Comparison of ENCODE assay signal across 8 mouse cellular contexts in genomic region chr4:132636554-132636953, GRCm38 (mm10). TPM values are rescaled to one million over a fixed set of nuclear protein-coding genes. Genes with fewer than 3 reads are reported as not detected.
DNase-seq lines count a peak whose midpoint lies in the region; ATAC-seq and TF ChIP-seq lines count a peak whose summit lies in the region.

No protein-coding gene starts in this region.

- no peak overlapping the region for H3K4me3 ChIP-seq in heart, postnatal 0 days (ENCODE audit: low read depth, low read length)
- no peak overlapping the region for H3K4me3 ChIP-seq in spleen, adult 2 months (ENCODE audit: extremely low read depth, insufficient read depth, insufficient read length)

- no peak overlapping the region for H3K9ac ChIP-seq in heart, postnatal 0 days (replicated peaks; ENCODE audit: low read depth, low read length)

- no peak for TF ChIP-seq POLR2A in spleen, adult 2 months (IDR thresholded peaks at IDR 0.05; ENCODE audit: low read depth, low read length)
- TF ChIP-seq POLR2A in brain, embryonic 14.5 days (IDR thresholded peaks at IDR 0.05; ENCODE audit: borderline replicate concordance, extremely low read depth, insufficient read depth, insufficient read length, poor library complexity, severe bottlenecking), result no peak

- TF ChIP-seq EP300 in heart, postnatal 0 days (IDR thresholded peaks at IDR 0.05; ENCODE audit: low read depth), result no peak

- 57% methylated on average over 4 of the region's 4 CpGs for WGBS in heart, postnatal 0 days
- 43% methylated on average over 4 of the region's 4 CpGs for WGBS in spleen, adult 2 months

- no peaks in the 10 kb centered on the region for H3K4me1 ChIP-seq in heart, postnatal 0 days (ENCODE audit: control insufficient read depth, insufficient read depth)
- H3K4me1 ChIP-seq in spleen, adult 2 months (ENCODE audit: control insufficient read depth, insufficient read depth, insufficient read length), result no peaks in the 10 kb centered on the region

- H3K9me3 ChIP-seq in heart, postnatal 0 days (replicated peaks; ENCODE audit: control insufficient read depth, low read length), result no peaks in the 10 kb centered on the region

- peak; percentile 31 for DNase-seq in heart, postnatal 0 days (ENCODE audit: low spot score)
- no peak for DNase-seq in heart, postnatal 25 days (ENCODE audit: low spot score)
- DNase-seq in spleen, adult 2 months (ENCODE audit: low read depth in 1 of 2, low spot score in 2 of 2), result peak; percentile 14 to 23
- no peak for DNase-seq in spleen, adult 12 weeks (ENCODE audit: low spot score)
- peak; percentile 50 for DNase-seq in brain, embryonic 14.5 days (ENCODE audit: low read depth)
- no peak for DNase-seq in left cerebral cortex, adult 11 months (ENCODE audit: low spot score)
- DNase-seq in ovary, postnatal 10 days (ENCODE audit: low spot score), result no peak

- H3K4me2 ChIP-seq in heart, postnatal 0 days (ENCODE audit: low read depth, low read length), result no peak overlapping the region

- ATAC-seq in heart, postnatal 0 days (ENCODE audit: insufficient read depth, low read depth), result no peak
- ATAC-seq in megakaryocyte, adult 5-6 weeks (ENCODE audit: poor library complexity, severe bottlenecking), result 0 out of 2 replicates have a peak, but pooled peaks have one; percentile 30

- intact Hi-C loops in heart, postnatal 25 days (cut with DNase I), result no loop called here

- peak; percentile 67 for TF ChIP-seq CTCF in heart, postnatal 0 days (IDR thresholded peaks at IDR 0.05; ENCODE audit: low read depth)
- no peak; the same call in 1 of the 2 replicates for TF ChIP-seq CTCF in spleen, adult 2 months (IDR thresholded peaks at IDR 0.05; ENCODE audit: extremely low read depth, insufficient read depth, insufficient read length, insufficient replicate concordance)
- peak; percentile 59; the same call in 1 of the 2 replicates for TF ChIP-seq CTCF in brain, embryonic 14.5 days (IDR thresholded peaks at IDR 0.05; ENCODE audit: borderline replicate concordance, extremely low read depth, insufficient read depth, insufficient read length)

- H3K27ac ChIP-seq in heart, postnatal 0 days (ENCODE audit: low read depth), result no peak overlapping the region
- H3K27ac ChIP-seq in spleen, adult 2 months (ENCODE audit: insufficient read depth, low read length), result no peak overlapping the region

- no peaks in the 10 kb centered on the region for H3K27me3 ChIP-seq in heart, postnatal 0 days (ENCODE audit: control insufficient read depth, insufficient read depth, low read length)
- H3K27me3 ChIP-seq in spleen, adult 2 months (ENCODE audit: control insufficient read depth, insufficient read depth, low read length), result no peaks in the 10 kb centered on the region

- H3K36me3 ChIP-seq in heart, postnatal 0 days (replicated peaks; ENCODE audit: control insufficient read depth, insufficient read depth, low read length), result no peaks in the 10 kb centered on the region
- no peaks in the 10 kb centered on the region for H3K36me3 ChIP-seq in spleen, adult 2 months (ENCODE audit: control insufficient read depth, insufficient read depth, low read length)

RNA-seq across cellular contexts. Expression of gene Eya3, which starts 2.2 kb away (rescaled TPM):
- total RNA-seq in heart, postnatal 0 days (2014; rRNA removed; ENCODE audit: low replicate concordance), result 22.7 and 54.6 TPM in 2 replicates
- 14.0 and 14.5 TPM in 2 replicates for polyA plus RNA-seq in heart, postnatal 0 days (2015; fragmentation: Nextera tagmentation; extraction: Ambion mirVana)
- total RNA-seq in heart, postnatal 25 days (2021), result 10 to 100 TPM; 28.1 to 33.8 TPM
- polyA plus RNA-seq in spleen, adult 2 months (2012; rRNA removed), result 21.3 and 22.0 TPM in 2 replicates
- polyA plus RNA-seq in brain, embryonic 14.5 days (2012; rRNA removed), result 28.6 and 29.6 TPM in 2 replicates
- 49.3 and 52.8 TPM in 2 replicates for total RNA-seq in megakaryocyte, adult 5-6 weeks (2015)
- total RNA-seq in megakaryocyte, adult 5-6 weeks (2017), result 23.5 and 31.7 TPM in 2 replicates

Comparison
In these comparisons a context has a peak if more than half of its experiments do, and no peak if none do; other contexts are left out.
1. DNase-seq: peak in heart, postnatal 0 days (single experiment), spleen, adult 2 months (2 of 2) and brain, embryonic 14.5 days (single experiment); none in heart, postnatal 25 days (single experiment), spleen, adult 12 weeks (single experiment), left cerebral cortex, adult 11 months (single experiment) and ovary, postnatal 10 days (single experiment).